Mouse (Mus musculus) erythroid progenitor cell, adult 5-6 weeks (primary cell): ENCODE measurements around the gene Psors1c2. TPM values are rescaled to one million over a fixed set of nuclear protein-coding genes. Genes with fewer than 3 reads are reported as not detected.

ENCODE experiments used
- ATAC-seq: replicated peaks from 2 replicates; pipeline ENCODE4 v1.8.0; 2016; ENCODE audit warnings: moderate number of reproducible peaks, mild to moderate bottlenecking, moderate TSS enrichment, inconsistent platforms; ENCODE audit not compliant: poor library complexity, low FRiP score, severe bottlenecking
- total RNA-seq, 2 experiments: library from RNA; stranded (forward) in 1 of 2; stranded (reverse) in 1 of 2; fragments of 150-400 nt in 1 of 2; fragments of 186-747, 209-891 nt in 1 of 2; gene quantifications; 2 replicates each; pipeline versions ENCODE4 v1.2.3 to v1.2.4; 2015 to 2017; ENCODE audit warnings: low replicate concordance in 2 of 2

Gene Psors1c2
- total RNA-seq, 2 experiments from 2014 or later = not detected

DNA sequence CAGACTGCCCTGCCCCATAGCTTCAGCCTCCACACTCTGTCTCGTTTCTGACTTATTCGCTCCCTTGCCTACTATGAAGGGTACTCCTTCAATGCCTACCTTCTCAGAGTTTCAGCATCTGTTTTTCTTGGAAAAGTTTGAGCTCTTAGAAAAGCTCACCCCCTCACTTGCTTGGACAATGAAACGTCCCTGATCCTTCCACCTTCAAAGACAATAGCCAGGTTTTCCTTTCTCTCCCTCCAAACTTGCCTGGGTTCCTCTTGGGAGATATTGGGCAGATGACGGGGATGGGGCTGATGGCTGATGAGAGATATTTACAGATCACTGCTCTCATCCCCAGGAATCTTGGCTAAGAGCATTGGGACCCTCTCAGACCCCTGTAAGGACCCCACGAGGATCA is 21.3 kb downstream of the Psors1c2 start:
- no peak for ATAC-seq

DNA sequence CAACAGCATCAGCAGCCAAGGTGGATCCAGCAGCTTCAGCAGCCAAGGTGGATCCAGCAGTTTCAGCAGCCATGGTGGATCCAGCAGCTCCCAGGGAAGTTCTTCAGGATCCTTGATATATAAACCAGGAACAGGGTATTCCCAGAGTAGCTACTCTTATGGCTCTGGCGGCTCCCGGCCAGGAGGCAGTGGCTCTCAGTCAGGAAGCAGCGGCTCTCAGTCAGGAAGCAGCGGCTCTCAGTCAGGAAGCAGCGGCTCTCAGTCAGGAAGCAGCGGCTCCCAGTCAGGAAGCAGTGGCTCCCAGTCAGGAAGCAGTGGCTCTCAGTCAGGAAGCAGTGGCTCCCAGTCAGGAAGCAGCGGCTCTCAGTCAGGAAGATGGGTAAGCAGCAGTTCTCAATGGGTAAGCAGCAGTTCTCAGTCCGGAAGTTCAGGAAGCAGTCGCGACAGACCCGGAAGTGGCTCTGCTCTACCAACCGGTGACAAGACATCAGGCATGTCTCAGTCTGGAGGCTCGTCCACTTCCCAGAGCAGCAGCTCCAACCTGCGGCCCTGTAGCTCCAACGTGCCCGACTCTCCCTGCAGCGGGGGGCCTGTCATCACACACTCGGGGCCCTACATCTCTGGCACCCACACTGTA is 21.9 kb downstream of the Psors1c2 start:
- no peak for ATAC-seq

DNA sequence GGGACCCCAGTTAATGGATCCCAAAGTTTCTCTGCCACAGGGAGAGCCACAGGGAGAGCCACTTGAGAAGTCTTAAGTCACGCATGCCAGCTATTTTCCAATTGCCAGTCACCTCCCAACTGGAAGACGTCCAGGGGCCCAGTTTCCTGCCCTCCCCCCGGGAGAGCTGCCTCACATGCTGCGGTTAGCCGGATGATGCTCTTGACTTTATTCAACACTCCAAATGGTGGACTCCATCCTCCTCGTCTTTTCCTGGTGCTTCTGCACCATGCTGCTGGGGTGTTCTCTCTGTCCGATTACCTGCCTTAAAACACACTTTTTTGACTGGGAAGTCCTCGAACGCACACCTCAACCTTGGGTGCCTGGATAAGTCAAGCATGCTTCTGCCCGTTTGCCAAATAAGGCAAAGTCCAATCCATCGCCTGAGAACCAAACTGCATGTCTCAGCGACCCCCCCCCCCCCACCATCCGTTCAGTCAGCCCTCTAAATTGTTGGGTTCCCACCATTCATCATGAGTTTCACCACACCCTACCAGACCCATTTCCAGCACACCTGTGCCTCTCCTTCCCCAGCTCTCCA is 23.3 kb downstream of the Psors1c2 start:
- ATAC-seq = no peak

DNA sequence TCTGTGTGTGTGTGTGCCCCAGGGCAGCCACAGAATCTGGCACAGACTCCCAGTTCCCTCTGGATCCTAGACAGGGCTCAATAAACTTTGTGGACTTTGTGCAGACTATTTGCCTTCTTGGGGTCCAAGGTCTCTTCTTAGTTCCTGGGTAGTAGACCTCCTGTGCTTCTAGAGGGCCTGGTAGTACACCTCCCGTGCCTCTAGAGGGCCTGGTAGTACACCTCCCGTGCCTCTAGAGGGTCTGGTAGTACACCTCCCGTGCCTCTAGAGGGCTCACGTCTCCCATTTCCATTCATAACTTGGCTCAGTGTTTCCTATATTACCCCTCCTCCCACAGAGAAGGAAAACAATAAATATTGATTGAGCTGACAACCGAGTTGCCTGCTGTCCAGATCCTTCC is 23.8 kb downstream of the Psors1c2 start:
- ATAC-seq = peak; percentile 65; the same call in 1 of the 2 replicates

DNA sequence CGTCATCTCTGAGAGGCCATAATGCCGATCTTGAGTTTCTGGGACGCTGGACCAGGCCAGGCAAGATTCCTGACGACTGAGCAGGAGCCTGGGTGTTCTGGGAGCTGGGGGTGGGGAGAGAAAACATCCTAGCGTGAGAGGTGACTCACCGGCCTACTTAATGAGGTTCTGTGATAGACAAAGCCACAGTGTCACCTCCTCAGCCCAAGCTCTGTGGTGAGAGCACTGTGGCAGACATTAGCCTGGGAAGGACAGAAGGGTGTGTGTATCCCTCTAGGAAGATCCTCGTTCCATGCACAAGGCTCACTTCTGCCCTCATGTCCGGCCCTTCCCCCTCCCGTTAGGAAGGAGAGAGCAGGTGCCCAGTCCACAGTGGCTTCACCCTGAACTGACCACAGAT is 24.4 kb downstream of the Psors1c2 start:
- ATAC-seq = no peak

DNA sequence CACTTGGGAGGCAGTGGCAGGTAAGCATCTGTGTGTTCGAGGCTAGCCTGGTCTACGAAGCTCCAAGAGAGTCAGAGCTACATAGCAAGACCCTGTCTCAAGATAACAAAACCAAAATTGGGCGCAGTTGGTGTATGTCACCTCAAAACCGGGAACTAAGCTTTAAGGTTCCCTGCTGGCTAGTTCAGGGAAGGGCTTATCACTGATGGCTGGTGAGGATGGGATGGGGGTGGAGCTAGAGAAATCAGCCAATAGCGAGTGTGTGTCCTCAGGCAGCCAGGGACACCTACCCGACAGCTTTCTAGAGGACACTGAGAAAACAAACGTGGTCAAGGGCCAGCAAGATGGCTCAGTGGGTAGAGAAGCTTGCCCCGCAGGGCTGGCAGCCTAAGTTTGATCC is 25.2 kb downstream of the Psors1c2 start:
- no peak for ATAC-seq

DNA sequence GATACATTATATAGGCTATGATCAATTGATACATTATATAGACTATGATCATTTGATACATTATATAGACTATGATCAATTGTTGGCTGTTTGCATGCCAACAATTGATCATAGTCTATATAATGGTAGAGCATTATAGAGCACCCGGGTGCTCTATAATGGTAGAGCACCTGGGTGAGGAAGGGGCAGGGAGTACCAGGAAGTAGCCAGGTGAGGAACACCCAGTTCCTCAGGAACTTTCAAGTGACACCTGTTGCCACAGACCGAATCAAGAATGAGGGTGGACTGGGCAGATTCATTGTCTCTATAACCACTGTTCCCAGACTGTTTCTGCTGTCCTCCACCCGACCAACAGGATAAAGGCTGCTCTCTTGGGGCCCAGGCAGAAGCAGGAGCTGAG is 34.1 kb downstream of the Psors1c2 start, which contains the start of gene 2300002M23Rik:
2300002M23Rik (plus strand) TSS at position 301 of the 400 bp plus-strand sequence.
- no peak for ATAC-seq

DNA sequence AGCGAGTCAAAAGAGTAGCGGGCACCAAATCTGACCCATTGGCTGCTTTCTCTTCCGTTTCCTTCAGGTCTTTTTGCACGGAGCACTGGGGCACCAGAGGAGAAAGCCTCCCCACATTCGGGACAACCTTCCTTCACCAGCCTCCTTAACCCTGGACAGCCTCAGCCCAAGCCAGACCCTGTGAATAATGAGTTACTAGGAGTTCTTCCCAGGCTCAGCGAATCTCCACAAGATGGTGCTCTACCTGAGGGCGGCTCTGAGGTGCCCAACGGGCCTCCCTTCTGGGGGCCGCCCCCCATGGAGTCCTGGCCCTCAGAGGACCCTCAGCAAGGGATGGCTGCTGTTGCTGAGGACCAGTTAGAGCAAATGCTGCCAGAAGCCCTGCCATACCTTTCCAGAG is 34.8 kb downstream of the Psors1c2 start:
- ATAC-seq = no peak

DNA sequence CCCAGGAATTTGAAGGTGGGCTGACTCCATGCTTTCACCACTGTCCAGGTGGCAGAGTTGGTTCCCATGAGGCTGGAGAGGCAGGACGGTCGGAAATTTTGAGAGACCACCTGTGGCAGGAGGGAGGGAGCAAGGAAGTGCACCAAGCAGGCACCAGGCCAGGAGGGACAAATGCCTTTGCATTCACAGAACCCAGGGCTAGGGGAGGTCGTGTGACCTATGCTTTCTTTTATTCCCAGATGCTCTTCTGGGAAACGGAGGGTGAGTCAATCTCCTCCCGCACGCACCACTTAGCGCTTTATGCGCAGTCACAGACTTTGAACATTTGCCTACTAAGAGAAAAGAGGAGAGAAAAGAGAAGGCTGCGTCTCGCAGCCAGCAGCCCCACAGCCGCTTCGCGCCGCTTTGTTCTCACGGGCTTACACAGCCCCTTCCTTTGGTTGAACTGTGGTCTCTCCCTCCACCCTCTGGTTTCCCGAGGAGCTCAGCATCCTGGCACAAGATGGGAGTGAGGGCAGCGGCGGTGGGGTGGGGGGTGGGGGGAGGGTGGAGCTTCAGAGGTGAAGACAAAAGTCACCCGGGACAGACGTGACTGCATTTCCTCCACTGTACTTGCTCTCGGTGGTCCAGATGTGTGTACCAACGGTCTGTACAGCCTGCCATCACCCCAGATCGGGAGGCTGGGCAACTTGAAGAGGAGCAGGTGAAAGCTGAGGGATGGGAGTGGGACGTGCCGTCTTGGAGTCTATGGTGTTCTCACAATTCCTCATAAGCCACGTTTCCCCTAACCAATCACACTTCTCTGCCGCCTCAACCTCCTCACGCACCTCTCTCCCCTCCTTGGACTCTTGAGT is 36.3 kb downstream of the Psors1c2 start:
- ATAC-seq = no peak

DNA sequence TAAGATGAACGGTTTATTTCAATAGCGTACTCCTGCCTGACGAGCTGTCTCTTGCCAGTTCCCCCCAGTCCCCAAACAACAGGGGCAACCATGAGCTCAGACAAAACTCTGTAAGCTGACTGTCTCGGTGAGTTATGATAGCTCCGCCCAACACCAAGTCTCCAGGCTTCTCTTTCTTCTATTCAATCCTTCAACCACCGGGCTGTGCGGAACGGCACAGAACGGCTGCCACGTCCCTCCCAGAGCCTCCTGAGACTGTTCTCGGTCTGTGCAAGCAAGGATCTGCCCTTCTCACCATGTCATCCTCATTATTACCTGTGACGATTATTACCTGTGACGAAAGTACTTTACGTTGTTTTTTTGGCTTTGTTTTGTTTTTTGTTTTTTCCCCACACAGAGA is 37.8 kb downstream of the Psors1c2 start:
- ATAC-seq = no peak

DNA sequence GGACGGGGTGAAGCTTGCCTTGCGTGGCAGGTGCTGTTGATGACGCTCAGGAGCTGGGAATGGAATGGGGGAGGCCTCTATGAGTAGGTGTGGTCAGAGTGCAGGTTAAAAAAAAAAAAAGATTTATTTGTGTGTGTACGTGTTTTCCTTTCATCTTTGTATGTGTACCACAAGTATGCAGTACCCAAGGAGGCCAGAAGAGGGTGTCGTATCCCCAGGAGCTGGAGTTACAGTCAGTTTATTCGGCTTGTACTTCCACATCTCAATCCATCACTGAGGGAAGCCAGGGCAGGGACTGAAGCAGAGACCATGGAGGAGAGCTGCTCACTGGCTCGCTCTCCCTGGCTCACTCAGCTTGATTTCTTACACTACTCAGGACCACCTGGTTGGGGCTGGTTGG is 38.5 kb downstream of the Psors1c2 start:
- ATAC-seq = no peak

DNA sequence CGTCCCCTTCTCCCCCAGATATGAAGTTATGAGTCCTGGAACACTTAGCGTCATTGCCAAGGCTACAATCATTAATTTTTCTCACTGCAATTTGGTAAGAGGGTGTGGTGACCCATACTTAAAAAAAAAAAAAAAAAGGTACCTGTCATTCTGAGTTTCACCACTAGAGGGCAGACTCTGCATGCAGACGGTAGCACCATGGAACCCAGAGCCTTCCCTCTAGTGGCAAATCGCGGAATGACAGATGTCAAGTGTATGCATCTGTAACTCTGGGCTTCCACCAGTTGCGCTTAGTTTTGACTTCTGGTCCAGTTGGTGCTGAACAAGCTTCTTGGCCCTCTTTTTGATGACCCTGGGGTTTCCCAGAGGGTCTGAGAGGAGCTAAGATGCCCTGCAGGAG is 45.2 kb downstream of the Psors1c2 start:
- peak; percentile 80 for ATAC-seq

DNA sequence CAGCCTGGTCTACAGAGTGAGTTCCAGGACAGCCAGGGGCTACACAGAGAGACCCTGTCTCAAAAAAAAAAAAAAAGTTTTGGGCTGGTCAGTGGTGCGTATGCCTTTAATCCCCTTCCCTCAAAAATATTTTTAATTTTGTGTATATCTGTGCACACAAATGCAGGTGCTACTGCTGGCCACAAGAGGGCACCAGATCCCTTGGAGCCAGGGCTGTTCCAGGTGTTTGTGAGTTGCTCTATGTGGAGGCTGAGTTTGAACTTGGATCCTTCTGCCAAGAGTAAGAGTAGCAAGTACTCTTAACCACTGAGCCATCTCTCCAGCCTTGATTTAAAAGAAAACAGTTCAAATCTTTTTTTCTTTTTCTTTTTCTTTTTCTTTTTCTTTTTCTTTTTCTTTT is 49.9 kb downstream of the Psors1c2 start:
- no peak; the same call in 1 of the 2 replicates for ATAC-seq

Other genes starting within 250 kb of the Psors1c2 start
- gene H2-Q1, start 212.8 kb upstream of the Psors1c2 start, total RNA-seq (2015; ENCODE audit: low replicate concordance) = not detected in 2 replicates
- not detected in 2 replicates for gene H2-Q1, start 212.8 kb upstream of the Psors1c2 start, total RNA-seq (2017; ENCODE audit: low replicate concordance)
- not detected in 2 replicates for gene H2-Q2, start 191.0 kb upstream of the Psors1c2 start, total RNA-seq (2015; ENCODE audit: low replicate concordance)
- gene H2-Q2, start 191.0 kb upstream of the Psors1c2 start, total RNA-seq (2017; ENCODE audit: low replicate concordance) = not detected in 2 replicates
- gene H2-Q4, start 153.6 kb upstream of the Psors1c2 start, total RNA-seq (2015; ENCODE audit: low replicate concordance) = 20.2 and 22.6 TPM in 2 replicates
- gene H2-Q4, start 153.6 kb upstream of the Psors1c2 start, total RNA-seq (2017; ENCODE audit: low replicate concordance) = 24.5 and 26.8 TPM in 2 replicates
- 11.5 and 17.6 TPM in 2 replicates for gene H2-Q6, start 108.4 kb upstream of the Psors1c2 start, total RNA-seq (2015; ENCODE audit: low replicate concordance)
- gene H2-Q6, start 108.4 kb upstream of the Psors1c2 start, total RNA-seq (2017; ENCODE audit: low replicate concordance) = 8.5 and 12.7 TPM in 2 replicates
- 47.6 and 48.2 TPM in 2 replicates for gene H2-Q7, start 94.0 kb upstream of the Psors1c2 start, total RNA-seq (2015; ENCODE audit: low replicate concordance)
- gene H2-Q7, start 94.0 kb upstream of the Psors1c2 start, total RNA-seq (2017; ENCODE audit: low replicate concordance) = 8.2 and 13.2 TPM in 2 replicates
- gene H2-Q10, start 63.1 kb upstream of the Psors1c2 start, total RNA-seq (2015; ENCODE audit: low replicate concordance) = 2.9 and 3.2 TPM in 2 replicates
- gene H2-Q10, start 63.1 kb upstream of the Psors1c2 start, total RNA-seq (2017; ENCODE audit: low replicate concordance) = 0.51 and 2.0 TPM in 2 replicates
- gene Pou5f1, start 27.2 kb upstream of the Psors1c2 start, total RNA-seq (2015; ENCODE audit: low replicate concordance) = 1.4 TPM in 1 of 2 replicates, not detected in the other
- gene Pou5f1, start 27.2 kb upstream of the Psors1c2 start, total RNA-seq (2017; ENCODE audit: low replicate concordance) = 0.26 TPM in 1 of 2 replicates, not detected in the other
- 103 and 129 TPM in 2 replicates for gene Tcf19, start 16.4 kb upstream of the Psors1c2 start, total RNA-seq (2015; ENCODE audit: low replicate concordance)
- 49.4 and 49.9 TPM in 2 replicates for gene Tcf19, start 16.4 kb upstream of the Psors1c2 start, total RNA-seq (2017; ENCODE audit: low replicate concordance)
- 32.7 and 49.4 TPM in 2 replicates for gene Cchcr1, start 16.1 kb upstream of the Psors1c2 start, total RNA-seq (2015; ENCODE audit: low replicate concordance)
- 48.4 and 83.3 TPM in 2 replicates for gene Cchcr1, start 16.1 kb upstream of the Psors1c2 start, total RNA-seq (2017; ENCODE audit: low replicate concordance)
- gene Cdsn, start 18.9 kb downstream of the Psors1c2 start, total RNA-seq (2015; ENCODE audit: low replicate concordance) = not detected in 2 replicates
- not detected in 2 replicates for gene Cdsn, start 18.9 kb downstream of the Psors1c2 start, total RNA-seq (2017; ENCODE audit: low replicate concordance)
- gene 2300002M23Rik, start 34.2 kb downstream of the Psors1c2 start, total RNA-seq (2015; ENCODE audit: low replicate concordance) = not detected in 2 replicates
- gene 2300002M23Rik, start 34.2 kb downstream of the Psors1c2 start, total RNA-seq (2017; ENCODE audit: low replicate concordance) = not detected in 2 replicates
- gene Sfta2, start 68.3 kb downstream of the Psors1c2 start, total RNA-seq (2015; ENCODE audit: low replicate concordance) = not detected in 2 replicates
- gene Sfta2, start 68.3 kb downstream of the Psors1c2 start, total RNA-seq (2017; ENCODE audit: low replicate concordance) = not detected in 2 replicates
- gene Gm9573, start 93.4 kb downstream of the Psors1c2 start, total RNA-seq (2015; ENCODE audit: low replicate concordance) = not detected in 2 replicates
- gene Gm9573, start 93.4 kb downstream of the Psors1c2 start, total RNA-seq (2017; ENCODE audit: low replicate concordance) = not detected in 2 replicates
- not detected in 2 replicates for gene Mucl3, start 110.5 kb downstream of the Psors1c2 start, total RNA-seq (2015; ENCODE audit: low replicate concordance)
- gene Mucl3, start 110.5 kb downstream of the Psors1c2 start, total RNA-seq (2017; ENCODE audit: low replicate concordance) = not detected in 2 replicates
- gene Vars2, start 134.4 kb downstream of the Psors1c2 start, total RNA-seq (2015; ENCODE audit: low replicate concordance) = 2.5 TPM in 1 of 2 replicates, not detected in the other
- gene Vars2, start 134.4 kb downstream of the Psors1c2 start, total RNA-seq (2017; ENCODE audit: low replicate concordance) = 0.23 and 0.77 TPM in 2 replicates
- gene Gtf2h4, start 140.5 kb downstream of the Psors1c2 start, total RNA-seq (2015; ENCODE audit: low replicate concordance) = 1.1 and 2.5 TPM in 2 replicates
- 3.6 and 6.3 TPM in 2 replicates for gene Gtf2h4, start 140.5 kb downstream of the Psors1c2 start, total RNA-seq (2017; ENCODE audit: low replicate concordance)
- gene Ddr1, start 171.4 kb downstream of the Psors1c2 start, total RNA-seq (2015; ENCODE audit: low replicate concordance) = not detected in 2 replicates
- 0.26 TPM in 1 of 2 replicates, not detected in the other for gene Ddr1, start 171.4 kb downstream of the Psors1c2 start, total RNA-seq (2017; ENCODE audit: low replicate concordance)